Mouse (Mus musculus): Measurements from ENCODE around the gene Apobec2.
"Not testable (repeated sequence)": the region's sequence is repeated elsewhere in the genome, so short reads cannot be mapped to it uniquely, and the experiment has no call there.

Gene Apobec2

GRCm38 (mm10) chr17:48432158-48432980 lies at the start of gene Apobec2:
Apobec2 (minus strand) TSS chr17:48432930.
- DNase-seq: no peak

GRCm38 (mm10) chr17:48479952-48480351 lies 47.2 kb upstream of the Apobec2 start:
- DNase-seq: no peak

GRCm38 (mm10) chr17:48475444-48475843 lies 42.7 kb upstream of the Apobec2 start:
- DNase-seq: no peak

GRCm38 (mm10) chr17:48474282-48474681 lies 41.6 kb upstream of the Apobec2 start:
- DNase-seq: not testable (repeated sequence)

GRCm38 (mm10) chr17:48467395-48468231 lies 34.9 kb upstream of the Apobec2 start:
- peak; percentile 83 for DNase-seq

- peak; percentile 41 for DNase-seq
Measured at GRCm38 (mm10) chr17:48466769-48467394, 34.2 kb upstream of the Apobec2 start.

GRCm38 (mm10) chr17:48463391-48463790 lies 30.7 kb upstream of the Apobec2 start:
- peak; percentile 23 for DNase-seq

GRCm38 (mm10) chr17:48462096-48462495 lies 29.4 kb upstream of the Apobec2 start:
- peak; percentile 82 for DNase-seq

GRCm38 (mm10) chr17:48457971-48458653 lies 25.4 kb upstream of the Apobec2 start:
- DNase-seq: no peak

GRCm38 (mm10) chr17:48455955-48456354 lies 23.2 kb upstream of the Apobec2 start:
- no peak for DNase-seq

GRCm38 (mm10) chr17:48454688-48455087 lies 22.0 kb upstream of the Apobec2 start, which contains the start of gene Unc5cl:
Unc5cl (plus strand) TSS chr17:48454901.
- DNase-seq: no peak

- no peak for DNase-seq
Measured at GRCm38 (mm10) chr17:48454190-48454589, 21.5 kb upstream of the Apobec2 start.

GRCm38 (mm10) chr17:48453489-48453888 lies 20.8 kb upstream of the Apobec2 start:
- no peak for DNase-seq

- no peak for DNase-seq
Measured at GRCm38 (mm10) chr17:48451753-48452444, 19.2 kb upstream of the Apobec2 start.

GRCm38 (mm10) chr17:48451353-48451675 lies 18.6 kb upstream of the Apobec2 start, which contains the start of gene Tspo2:
Tspo2 (minus strand) TSS chr17:48451522.
- no peak for DNase-seq

GRCm38 (mm10) chr17:48450666-48451352 lies 18.1 kb upstream of the Apobec2 start:
- DNase-seq: no peak

- DNase-seq: no peak
Measured at GRCm38 (mm10) chr17:48447675-48448074, 14.9 kb upstream of the Apobec2 start.

GRCm38 (mm10) chr17:48443542-48444145 lies 10.9 kb upstream of the Apobec2 start:
- no peak for DNase-seq

GRCm38 (mm10) chr17:48442745-48443457 lies 10.2 kb upstream of the Apobec2 start:
- DNase-seq: no peak

- no peak for DNase-seq
Measured at GRCm38 (mm10) chr17:48437421-48437911, 4.7 kb upstream of the Apobec2 start.
